ENCODE assay signal across 23 mouse cellular contexts in the genomic region with DNA sequence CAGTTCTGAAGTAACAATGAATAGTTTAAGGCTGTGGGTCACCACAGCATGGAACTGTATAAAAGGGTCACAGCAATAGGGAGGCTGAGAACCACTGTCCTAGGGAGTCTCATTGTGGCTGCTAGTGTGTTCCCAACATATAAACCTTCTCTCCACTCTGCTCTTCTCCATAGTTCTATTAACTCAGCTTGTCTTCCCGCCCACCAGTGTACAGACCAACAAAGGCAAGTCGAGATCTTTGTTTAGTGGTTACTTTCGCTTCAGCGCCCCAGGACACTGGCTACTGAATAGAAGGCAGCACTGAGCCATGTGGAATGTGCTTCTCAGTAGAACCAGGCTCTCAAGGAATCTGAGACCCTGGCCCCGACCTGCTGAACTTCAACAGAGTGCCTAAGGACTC. TPM values are rescaled to one million over a fixed set of nuclear protein-coding genes. Genes with fewer than 3 reads are reported as not detected.
DNase-seq lines count a peak whose midpoint lies in the region; ATAC-seq and TF ChIP-seq lines count a peak whose summit lies in the region.
"Had no signal": no experiment of that assay in that cellular context is flagged by ENCODE, and none has a peak within 500 bp of the region (broad histone marks: within the 10 kb centered on the region; RNA-seq: fewer than 3 reads in every experiment).

No protein-coding gene starts in this region.

- H3K9ac ChIP-seq in midbrain, embryonic 11.5 days (ENCODE audit: low read length): no peak overlapping the region
- H3K9ac ChIP-seq in midbrain, postnatal 0 days (replicated peaks; ENCODE audit: low read length, poor library complexity, severe bottlenecking): no peak overlapping the region
- H3K9ac ChIP-seq in forebrain, embryonic 15.5 days (replicated peaks): no peak overlapping the region
- no peak overlapping the region for H3K9ac ChIP-seq in neural tube, embryonic 13.5 days
- H3K9ac ChIP-seq: liver, embryonic 12.5 days; lung, embryonic 15.5 days had no signal

- H3K4me2 ChIP-seq in midbrain, embryonic 11.5 days: no peak overlapping the region
- no peak overlapping the region for H3K4me2 ChIP-seq in midbrain, postnatal 0 days (ENCODE audit: low read depth, low read length, poor library complexity, severe bottlenecking)
- H3K4me2 ChIP-seq in forebrain, embryonic 15.5 days (replicated peaks): no peak overlapping the region
- H3K4me2 ChIP-seq in neural tube, embryonic 13.5 days: no peak overlapping the region
- H3K4me2 ChIP-seq: liver, embryonic 12.5 days; lung, embryonic 15.5 days had no signal

- H3K27me3 ChIP-seq in midbrain, embryonic 11.5 days (ENCODE audit: control insufficient read depth, insufficient read depth, low read length): peaks cover 4% of the 10 kb centered on the region; the same call in 1 of the 2 replicates
- no peaks in the 10 kb centered on the region; the same call in 1 of the 2 replicates for H3K27me3 ChIP-seq in midbrain, postnatal 0 days (ENCODE audit: insufficient read depth, low read length)
- peaks cover 40% of the 10 kb centered on the region for H3K27me3 ChIP-seq in embryonic facial prominence, embryonic 10.5 days (replicated peaks; ENCODE audit: low read depth, poor library complexity, severe bottlenecking)
- no peaks in the 10 kb centered on the region for H3K27me3 ChIP-seq in forebrain, embryonic 15.5 days
- peaks cover 68% of the 10 kb centered on the region for H3K27me3 ChIP-seq in neural tube, embryonic 13.5 days
- H3K27me3 ChIP-seq: liver, embryonic 12.5 days had no signal

- H3K4me3 ChIP-seq in midbrain, embryonic 11.5 days (ENCODE audit: low read depth, low read length): no peak overlapping the region
- H3K4me3 ChIP-seq in midbrain, postnatal 0 days (ENCODE audit: low read depth, low read length): no peak overlapping the region
- no peak overlapping the region for H3K4me3 ChIP-seq in embryonic facial prominence, embryonic 10.5 days
- H3K4me3 ChIP-seq in forebrain, embryonic 15.5 days: no peak overlapping the region
- H3K4me3 ChIP-seq in neural tube, embryonic 13.5 days: no peak overlapping the region
- H3K4me3 ChIP-seq: liver, embryonic 12.5 days; lung, embryonic 15.5 days; megakaryocyte, embryonic 14.5 days had no signal

- peak; percentile 82 for ATAC-seq in midbrain, embryonic 11.5 days (ENCODE audit: low FRiP score)
- no peak for ATAC-seq in midbrain, postnatal 0 days (ENCODE audit: low FRiP score)
- ATAC-seq in forebrain, embryonic 15.5 days (replicated peaks): peak; percentile 70
- peak; percentile 43; the same call in 1 of the 2 replicates for ATAC-seq in neural tube, embryonic 13.5 days (ENCODE audit: low read depth)
- no peak for ATAC-seq in erythroid progenitor cell, adult 5-6 weeks (replicated peaks; ENCODE audit: low FRiP score, poor library complexity, severe bottlenecking)
- ATAC-seq: inflammation-experienced regulatory T-cells, adult 6 months; liver, embryonic 12.5 days had no signal

- H3K9me3 ChIP-seq in midbrain, embryonic 11.5 days (ENCODE audit: control insufficient read depth, low read length): no peaks in the 10 kb centered on the region
- 0 out of 2 replicates have a peak, but pooled peaks cover 4% of the 10 kb centered on the region for H3K9me3 ChIP-seq in midbrain, postnatal 0 days (ENCODE audit: low read length)
- H3K9me3 ChIP-seq in embryonic facial prominence, embryonic 10.5 days: 0 out of 2 replicates have a peak, but pooled peaks cover 4% of the 10 kb centered on the region
- no peaks in the 10 kb centered on the region for H3K9me3 ChIP-seq in forebrain, embryonic 15.5 days
- H3K9me3 ChIP-seq in neural tube, embryonic 13.5 days: peaks cover 9% of the 10 kb centered on the region; the same call in 1 of the 2 replicates
- H3K9me3 ChIP-seq: liver, embryonic 12.5 days; lung, embryonic 15.5 days had no signal

- H3K4me1 ChIP-seq in midbrain, embryonic 11.5 days (ENCODE audit: control insufficient read depth, insufficient read depth, low read length): no peaks in the 10 kb centered on the region
- no peaks in the 10 kb centered on the region for H3K4me1 ChIP-seq in midbrain, postnatal 0 days (ENCODE audit: insufficient read depth, low read length)
- peaks cover 5% of the 10 kb centered on the region; the same call in 1 of the 2 replicates for H3K4me1 ChIP-seq in embryonic facial prominence, embryonic 10.5 days
- H3K4me1 ChIP-seq in forebrain, embryonic 15.5 days: no peaks in the 10 kb centered on the region
- no peaks in the 10 kb centered on the region for H3K4me1 ChIP-seq in neural tube, embryonic 13.5 days (replicated peaks)
- H3K4me1 ChIP-seq: liver, embryonic 12.5 days; lung, embryonic 15.5 days; megakaryocyte, embryonic 14.5 days had no signal

- TF ChIP-seq CTCF in midbrain, postnatal 0 days (IDR thresholded peaks at IDR 0.05): no peak

- peak; percentile 91 for DNase-seq in midbrain, embryonic 11.5 days (ENCODE audit: low spot score, missing footprints)
- no peak for DNase-seq in midbrain, postnatal 0 days (ENCODE audit: low spot score)
- peak; percentile 51 for DNase-seq in embryonic facial prominence, embryonic 10.5 days (ENCODE audit: low spot score)
- DNase-seq in kidney, adult 18-20 months: no peak
- no peak for DNase-seq in adrenal gland, postnatal 25 days
- DNase-seq: adrenal gland, adult 2 months; cerebellum, adult 2 months; gastrocnemius, postnatal 10 days; thymus, postnatal 4 days had no signal

- H3K27ac ChIP-seq in midbrain, embryonic 11.5 days (ENCODE audit: low read depth, low read length): no peak overlapping the region
- H3K27ac ChIP-seq in midbrain, postnatal 0 days (ENCODE audit: low read depth, low read length): no peak overlapping the region
- H3K27ac ChIP-seq in embryonic facial prominence, embryonic 10.5 days (replicated peaks): no peak overlapping the region
- no peak overlapping the region for H3K27ac ChIP-seq in forebrain, embryonic 15.5 days (replicated peaks)
- no peak overlapping the region for H3K27ac ChIP-seq in neural tube, embryonic 13.5 days (replicated peaks)
- H3K27ac ChIP-seq: liver, embryonic 12.5 days; lung, embryonic 15.5 days had no signal

- H3K36me3 ChIP-seq in midbrain, embryonic 11.5 days (ENCODE audit: control insufficient read depth, insufficient read depth, low read length): no peaks in the 10 kb centered on the region
- no peaks in the 10 kb centered on the region for H3K36me3 ChIP-seq in midbrain, postnatal 0 days (ENCODE audit: insufficient read depth, low read length)
- no peaks in the 10 kb centered on the region for H3K36me3 ChIP-seq in embryonic facial prominence, embryonic 10.5 days (replicated peaks)
- H3K36me3 ChIP-seq in forebrain, embryonic 15.5 days: no peaks in the 10 kb centered on the region
- no peaks in the 10 kb centered on the region for H3K36me3 ChIP-seq in neural tube, embryonic 13.5 days
- H3K36me3 ChIP-seq: liver, embryonic 12.5 days; lung, embryonic 15.5 days had no signal

- 20% methylated on average over 5 of the region's 5 CpGs for WGBS in midbrain, embryonic 11.5 days
- WGBS in midbrain, postnatal 0 days: 28% methylated on average over 5 of the region's 5 CpGs
- WGBS in embryonic facial prominence, embryonic 10.5 days: 49% methylated on average over 5 of the region's 5 CpGs
- WGBS in forebrain, embryonic 15.5 days: 8% methylated on average over 5 of the region's 5 CpGs
- 11% methylated on average over 5 of the region's 5 CpGs for WGBS in neural tube, embryonic 13.5 days

RNA-seq across cellular contexts. Expression of a gene that starts 7.5 kb away (rescaled TPM):
- 0.36 and 0.39 TPM in 2 replicates for polyA plus RNA-seq in midbrain, embryonic 11.5 days (2014; fragmentation: Nextera tagmentation; extraction: Ambion mirVana)
- 43.4 and 48.0 TPM in 2 replicates for total RNA-seq in midbrain, postnatal 0 days (2014; rRNA removed)
- 33.9 and 34.2 TPM in 2 replicates for polyA plus RNA-seq in midbrain, postnatal 0 days (2015; fragmentation: Nextera tagmentation; extraction: Ambion mirVana)
- polyA plus RNA-seq in embryonic facial prominence, embryonic 10.5 days (2016; fragmentation: Nextera tagmentation; extraction: Ambion mirVana): 0.22 TPM in 1 of 2 replicates, not detected in the other
- 24.8 and 26.2 TPM in 2 replicates for polyA plus RNA-seq in forebrain, embryonic 15.5 days (2015; fragmentation: Nextera tagmentation; extraction: Ambion mirVana)
- 8.8 and 11.4 TPM in 2 replicates for polyA plus RNA-seq in neural tube, embryonic 13.5 days (2015; fragmentation: Nextera tagmentation; extraction: Ambion mirVana)
- not detected in 2 replicates for total RNA-seq in erythroid progenitor cell, adult 5-6 weeks (2015; ENCODE audit: low replicate concordance)
- 0.23 and 0.51 TPM in 2 replicates for total RNA-seq in erythroid progenitor cell, adult 5-6 weeks (2017; ENCODE audit: low replicate concordance)
- not detected in 2 replicates for total RNA-seq in adrenal gland, postnatal 25 days (2021)
- total RNA-seq: adrenal gland, adult 2 months; heart, adult 8-10 months had no signal
- polyA plus RNA-seq: adrenal gland, adult 2 months; heart, postnatal 0 days; inflammation-experienced regulatory T-cells, adult 6 months; large intestine, adult 2 months; liver, embryonic 12.5 days; lung, embryonic 15.5 days had no signal

RNA-seq across cellular contexts. Expression of a gene that starts 36.6 kb away (rescaled TPM):
- not detected in 2 replicates for polyA plus RNA-seq in midbrain, embryonic 11.5 days (2014; fragmentation: Nextera tagmentation; extraction: Ambion mirVana)
- not detected in 2 replicates for total RNA-seq in midbrain, postnatal 0 days (2014; rRNA removed)
- not detected in 2 replicates for polyA plus RNA-seq in midbrain, postnatal 0 days (2015; fragmentation: Nextera tagmentation; extraction: Ambion mirVana)
- not detected in 2 replicates for polyA plus RNA-seq in embryonic facial prominence, embryonic 10.5 days (2016; fragmentation: Nextera tagmentation; extraction: Ambion mirVana)
- not detected in 2 replicates for polyA plus RNA-seq in forebrain, embryonic 15.5 days (2015; fragmentation: Nextera tagmentation; extraction: Ambion mirVana)
- not detected in 2 replicates for polyA plus RNA-seq in neural tube, embryonic 13.5 days (2015; fragmentation: Nextera tagmentation; extraction: Ambion mirVana)
- total RNA-seq in erythroid progenitor cell, adult 5-6 weeks (2015; ENCODE audit: low replicate concordance): not detected in 2 replicates
- total RNA-seq in erythroid progenitor cell, adult 5-6 weeks (2017; ENCODE audit: low replicate concordance): not detected in 2 replicates
- total RNA-seq in adrenal gland, postnatal 25 days (2021): not detected in 2 replicates
- total RNA-seq: adrenal gland, adult 2 months; gastrocnemius, postnatal 10 days; heart, adult 8-10 months; layer of hippocampus, postnatal 25 days; left cerebral cortex, postnatal 36 days had no signal
- polyA plus RNA-seq: adrenal gland, adult 2 months; cerebellum, adult 2 months; heart, postnatal 0 days; inflammation-experienced regulatory T-cells, adult 6 months; kidney, embryonic 14.5 days; large intestine, adult 2 months; liver, embryonic 12.5 days; lung, embryonic 15.5 days; neural tube, embryonic 14.5 days had no signal

RNA-seq across cellular contexts. Expression of a gene that starts 55.1 kb away (rescaled TPM):
- not detected in 2 replicates for polyA plus RNA-seq in midbrain, embryonic 11.5 days (2014; fragmentation: Nextera tagmentation; extraction: Ambion mirVana)
- total RNA-seq in midbrain, postnatal 0 days (2014; rRNA removed): not detected in 2 replicates
- not detected in 2 replicates for polyA plus RNA-seq in midbrain, postnatal 0 days (2015; fragmentation: Nextera tagmentation; extraction: Ambion mirVana)
- polyA plus RNA-seq in embryonic facial prominence, embryonic 10.5 days (2016; fragmentation: Nextera tagmentation; extraction: Ambion mirVana): not detected in 2 replicates
- not detected in 2 replicates for polyA plus RNA-seq in forebrain, embryonic 15.5 days (2015; fragmentation: Nextera tagmentation; extraction: Ambion mirVana)
- polyA plus RNA-seq in neural tube, embryonic 13.5 days (2015; fragmentation: Nextera tagmentation; extraction: Ambion mirVana): not detected in 2 replicates
- total RNA-seq in erythroid progenitor cell, adult 5-6 weeks (2015; ENCODE audit: low replicate concordance): not detected in 2 replicates
- not detected in 2 replicates for total RNA-seq in erythroid progenitor cell, adult 5-6 weeks (2017; ENCODE audit: low replicate concordance)
- total RNA-seq in adrenal gland, postnatal 25 days (2021): not detected in 2 replicates
- total RNA-seq: adrenal gland, adult 2 months; gastrocnemius, postnatal 10 days; heart, adult 8-10 months; layer of hippocampus, postnatal 25 days; left cerebral cortex, postnatal 36 days had no signal
- polyA plus RNA-seq: adrenal gland, adult 2 months; cerebellum, adult 2 months; heart, postnatal 0 days; inflammation-experienced regulatory T-cells, adult 6 months; kidney, embryonic 14.5 days; large intestine, adult 2 months; liver, embryonic 12.5 days; lung, embryonic 15.5 days; neural tube, embryonic 14.5 days had no signal

Comparison
In these comparisons a context has a peak if more than half of its experiments do, and no peak if none do; other contexts are left out.
1. ATAC-seq: peak in midbrain, embryonic 11.5 days (single experiment), forebrain, embryonic 15.5 days (single experiment) and neural tube, embryonic 13.5 days (single experiment); none in midbrain, postnatal 0 days (single experiment) and erythroid progenitor cell, adult 5-6 weeks (single experiment).
2. DNase-seq: peak in midbrain, embryonic 11.5 days (single experiment) and embryonic facial prominence, embryonic 10.5 days (single experiment); none in midbrain, postnatal 0 days (single experiment), kidney, adult 18-20 months (single experiment) and adrenal gland, postnatal 25 days (single experiment).